Mouse (Mus musculus): ENCODE measurements around the gene Il1r1. TPM values are rescaled to one million over a fixed set of nuclear protein-coding genes. Genes with fewer than 3 reads are reported as not detected.
"Not testable (repeated sequence)": the region's sequence is repeated elsewhere in the genome, so short reads cannot be mapped to it uniquely, and the experiment has no call there.

The Il1r1 gene
- total RNA-seq, 4 experiments from 2014 or later, result 5.8 to 9.7 (median 8.1) TPM

- no peak for DNase-seq (ENCODE audit: low spot score in 2 of 2)
Measured at GRCm38 (mm10) chr1:40268536-40268935, 43.7 kb downstream of the Il1r1 start.

GRCm38 (mm10) chr1:40270415-40270814, 45.5 kb downstream of the Il1r1 start:
- peak; percentile 48 for DNase-seq (ENCODE audit: low spot score in 2 of 2)

GRCm38 (mm10) chr1:40271052-40271451, 46.2 kb downstream of the Il1r1 start:
- DNase-seq (ENCODE audit: low spot score in 2 of 2), result no peak

GRCm38 (mm10) chr1:40271486-40272055, 46.7 kb downstream of the Il1r1 start:
- no peak for DNase-seq (ENCODE audit: low spot score in 2 of 2)

- DNase-seq (ENCODE audit: low spot score in 2 of 2), result no peak
Measured at GRCm38 (mm10) chr1:40272204-40272603, 47.3 kb downstream of the Il1r1 start.

GRCm38 (mm10) chr1:40273491-40273890, 48.6 kb downstream of the Il1r1 start:
- no peak for DNase-seq (ENCODE audit: low spot score in 2 of 2)

GRCm38 (mm10) chr1:40275285-40276013, 50.6 kb downstream of the Il1r1 start:
- DNase-seq (ENCODE audit: low spot score in 2 of 2), result no peak

- no peak for DNase-seq (ENCODE audit: low spot score in 2 of 2)
Measured at GRCm38 (mm10) chr1:40277944-40278343, 53.1 kb downstream of the Il1r1 start.

GRCm38 (mm10) chr1:40278720-40279119, 53.8 kb downstream of the Il1r1 start:
- no peak for DNase-seq (ENCODE audit: low spot score in 2 of 2)

GRCm38 (mm10) chr1:40279182-40279743, 54.4 kb downstream of the Il1r1 start:
- no peak for DNase-seq (ENCODE audit: low spot score in 2 of 2)

- DNase-seq (ENCODE audit: low spot score in 2 of 2), result no peak
Measured at GRCm38 (mm10) chr1:40281950-40282349, 57.1 kb downstream of the Il1r1 start.

GRCm38 (mm10) chr1:40282394-40282793, 57.5 kb downstream of the Il1r1 start:
- no peak for DNase-seq (ENCODE audit: low spot score in 2 of 2)

GRCm38 (mm10) chr1:40283995-40284394, 59.1 kb downstream of the Il1r1 start:
- DNase-seq (ENCODE audit: low spot score in 2 of 2), result no peak

- DNase-seq (ENCODE audit: low spot score in 2 of 2), result no peak
Measured at GRCm38 (mm10) chr1:40290489-40291255, 65.8 kb downstream of the Il1r1 start.

GRCm38 (mm10) chr1:40292231-40292630, 67.4 kb downstream of the Il1r1 start:
- no peak for DNase-seq (ENCODE audit: low spot score in 2 of 2)

GRCm38 (mm10) chr1:40293891-40294290, 69.0 kb downstream of the Il1r1 start:
- no peak for DNase-seq (ENCODE audit: low spot score in 2 of 2)

GRCm38 (mm10) chr1:40294824-40295223, 69.9 kb downstream of the Il1r1 start:
- no peak for DNase-seq (ENCODE audit: low spot score in 2 of 2)

- no peak for DNase-seq (ENCODE audit: low spot score in 2 of 2)
Measured at GRCm38 (mm10) chr1:40298053-40298452, 73.2 kb downstream of the Il1r1 start.

- no peak for DNase-seq (ENCODE audit: low spot score in 2 of 2)
Measured at GRCm38 (mm10) chr1:40303179-40303866, 78.4 kb downstream of the Il1r1 start.

- not testable (repeated sequence) for DNase-seq (ENCODE audit: low spot score in 2 of 2)
Measured at GRCm38 (mm10) chr1:40304321-40304720, 79.4 kb downstream of the Il1r1 start.

- no peak for DNase-seq (ENCODE audit: low spot score in 2 of 2)
Measured at GRCm38 (mm10) chr1:40306111-40306510, 81.2 kb downstream of the Il1r1 start.
